Mouse (Mus musculus) liver, adult (tissue): Measurements from ENCODE around the gene Comp.

Experiments
- GATA4 ChIP-seq: IDR thresholded peaks from 2 replicates; pipeline ENCODE4 v1.6.1; 2014; ENCODE audit warnings: mild to moderate bottlenecking, low read length; ENCODE audit not compliant: insufficient replicate concordance

Comp gene

DNA sequence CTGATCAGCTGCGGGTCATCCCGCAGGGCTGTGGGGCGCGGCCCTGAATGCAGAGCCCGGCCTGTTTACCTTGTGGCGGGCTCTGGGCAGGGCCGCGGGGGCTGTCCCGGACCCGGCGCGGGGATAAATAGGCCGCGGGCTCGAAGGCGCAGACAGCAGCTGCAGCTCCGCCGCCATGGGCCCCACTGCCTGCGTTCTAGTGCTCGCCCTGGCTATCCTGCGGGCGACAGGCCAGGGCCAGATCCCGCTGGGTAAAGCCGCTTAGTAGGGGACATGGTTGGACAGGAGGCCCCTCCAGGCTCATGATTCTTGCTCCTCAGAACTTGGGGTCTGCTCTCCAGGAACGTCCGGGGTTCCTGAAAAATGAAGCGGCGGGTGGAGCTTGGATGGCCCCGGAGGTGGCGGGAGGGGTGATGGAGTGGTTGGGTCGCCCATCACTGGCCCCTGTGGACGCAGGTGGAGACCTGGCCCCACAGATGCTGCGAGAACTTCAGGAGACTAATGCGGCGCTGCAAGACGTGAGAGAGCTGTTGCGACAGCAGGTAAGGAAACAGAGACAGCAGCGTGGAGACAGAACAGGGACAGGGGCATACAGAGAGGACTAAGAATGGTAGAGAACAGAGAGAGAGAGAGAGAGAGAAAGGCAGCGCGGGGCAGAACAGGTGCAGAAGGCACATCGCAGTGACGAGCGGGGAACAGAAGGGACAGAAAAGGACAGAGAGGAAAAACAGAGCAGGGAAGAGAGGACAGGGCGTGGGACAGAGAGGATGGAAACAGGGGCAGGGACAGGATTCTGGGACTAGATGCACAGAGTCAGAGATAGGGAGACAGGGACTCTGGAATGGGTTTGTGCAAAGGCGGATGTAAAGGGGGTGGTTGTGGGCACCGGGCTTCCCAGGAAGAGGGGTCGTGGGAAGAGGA, at the start of gene Comp:
TSS of gene Comp (plus strand) at position 162 of the 921 bp plus-strand sequence.
- no peak for TF ChIP-seq GATA4

DNA sequence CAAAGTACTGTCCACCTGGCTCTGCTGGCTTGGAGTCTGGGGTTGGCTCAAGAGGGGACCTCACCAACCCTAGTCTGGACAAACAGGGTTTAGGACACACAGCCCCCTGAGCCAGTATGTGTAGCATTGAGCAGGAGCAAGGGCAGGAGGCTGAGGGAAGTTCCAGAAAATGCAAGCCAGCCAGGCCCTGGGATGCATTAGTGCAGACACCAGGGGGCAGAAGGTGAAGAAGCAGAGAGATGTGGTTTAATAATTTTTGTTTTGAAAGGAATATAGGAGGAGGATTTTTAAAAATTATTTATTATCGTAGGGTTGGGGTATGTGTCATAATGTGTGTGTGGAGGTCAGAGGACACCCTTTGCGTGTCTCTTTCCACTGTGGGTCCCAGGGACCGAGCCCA, 49.6 kb upstream of the Comp start:
- TF ChIP-seq GATA4, result no peak

DNA sequence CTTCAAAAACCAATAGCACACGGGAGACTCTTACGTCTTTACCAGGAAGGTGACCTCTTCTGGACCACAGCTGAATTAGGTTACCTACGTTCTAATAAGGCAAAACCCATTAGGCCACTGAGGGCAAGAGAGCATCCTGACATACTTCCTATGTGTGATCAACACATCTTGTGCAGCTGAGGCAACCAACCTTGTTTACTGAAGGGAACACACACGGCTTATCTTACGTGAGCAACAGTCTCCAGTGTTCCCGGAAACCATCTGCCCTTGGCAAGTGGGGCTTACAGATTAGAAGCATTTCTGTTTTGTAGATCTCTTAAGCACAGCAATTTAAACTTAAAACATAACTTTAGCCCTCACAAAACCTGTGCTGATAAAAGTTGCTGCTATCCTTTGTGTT, 45.8 kb upstream of the Comp start:
- no peak for TF ChIP-seq GATA4

DNA sequence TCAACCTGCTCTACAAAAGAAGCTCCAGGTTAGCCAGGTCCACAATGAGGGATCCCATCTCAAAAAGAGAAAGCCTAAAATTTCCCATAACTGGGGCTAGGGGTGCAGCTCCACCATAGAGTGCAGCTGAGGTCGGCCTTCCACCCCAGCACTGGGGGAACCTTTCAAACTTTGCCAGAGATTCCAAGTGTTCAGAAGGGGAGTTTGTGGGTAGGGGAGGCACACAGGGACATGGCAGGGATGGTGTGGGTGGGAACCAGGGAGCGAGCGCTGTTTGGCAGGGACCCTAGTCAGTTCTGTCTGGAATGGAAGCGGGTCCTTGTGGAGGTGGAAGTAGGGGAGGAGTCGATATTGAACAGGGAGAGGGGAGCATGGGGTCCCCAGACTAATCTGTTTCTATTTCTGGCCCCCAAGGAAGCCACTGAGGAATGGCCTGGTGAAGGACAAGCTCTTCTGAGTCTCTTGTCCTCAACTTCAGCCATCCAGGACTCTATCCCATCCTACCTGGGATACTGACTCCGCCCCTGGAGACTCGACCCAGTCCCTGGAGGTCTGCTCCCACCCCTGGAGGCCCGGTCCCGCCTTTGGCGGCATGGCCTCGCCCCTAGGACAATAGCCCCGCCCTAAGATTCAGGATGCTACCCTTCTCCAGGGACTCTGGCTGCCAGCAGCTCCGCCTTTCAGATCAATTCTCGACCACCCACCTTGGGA, 44.1 kb upstream of the Comp start, which contains the start of gene Gdf1:
TSS of gene Gdf1 (plus strand) at position 694 of the 711 bp plus-strand sequence.
- no peak for TF ChIP-seq GATA4

DNA sequence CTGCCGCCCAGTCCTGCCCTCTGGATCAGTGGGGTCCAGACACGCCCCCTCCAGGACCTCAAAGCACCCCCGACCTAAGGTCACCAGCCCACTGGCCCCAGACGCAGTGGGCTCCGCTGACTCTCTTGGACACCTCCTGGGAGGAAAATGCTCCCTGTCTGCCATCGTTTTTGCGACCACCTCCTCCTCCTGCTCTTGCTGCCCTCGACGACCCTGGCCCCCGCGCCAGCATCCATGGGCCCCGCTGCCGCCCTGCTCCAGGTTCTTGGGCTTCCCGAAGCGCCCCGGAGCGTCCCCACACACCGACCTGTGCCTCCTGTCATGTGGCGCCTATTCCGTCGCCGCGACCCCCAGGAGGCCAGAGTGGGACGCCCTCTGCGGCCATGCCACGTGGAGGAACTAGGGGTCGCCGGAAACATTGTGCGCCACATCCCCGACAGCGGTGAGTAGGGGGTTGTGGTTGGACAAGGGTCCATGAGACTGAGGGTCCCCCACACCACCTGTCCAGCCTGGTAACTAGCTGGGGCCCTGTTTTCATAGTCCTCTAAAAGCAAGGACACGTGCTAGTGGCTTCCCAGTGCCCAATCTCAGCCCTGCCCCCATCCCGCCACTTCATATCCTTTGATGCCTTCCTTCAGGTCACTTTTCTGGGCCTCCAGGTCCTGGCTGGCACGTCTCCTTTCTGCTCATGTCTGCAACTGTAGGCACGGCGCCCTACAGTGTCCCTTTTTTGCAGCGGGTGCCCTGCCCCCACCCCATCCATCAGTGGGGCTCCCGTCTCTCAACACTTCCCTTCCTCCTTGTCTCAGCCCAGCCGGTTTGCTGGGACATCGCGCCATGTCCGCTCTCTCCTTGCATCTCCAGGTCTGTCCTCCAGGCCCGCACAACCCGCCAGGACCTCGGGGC, 43.3 kb upstream of the Comp start:
- TF ChIP-seq GATA4, result no peak

DNA sequence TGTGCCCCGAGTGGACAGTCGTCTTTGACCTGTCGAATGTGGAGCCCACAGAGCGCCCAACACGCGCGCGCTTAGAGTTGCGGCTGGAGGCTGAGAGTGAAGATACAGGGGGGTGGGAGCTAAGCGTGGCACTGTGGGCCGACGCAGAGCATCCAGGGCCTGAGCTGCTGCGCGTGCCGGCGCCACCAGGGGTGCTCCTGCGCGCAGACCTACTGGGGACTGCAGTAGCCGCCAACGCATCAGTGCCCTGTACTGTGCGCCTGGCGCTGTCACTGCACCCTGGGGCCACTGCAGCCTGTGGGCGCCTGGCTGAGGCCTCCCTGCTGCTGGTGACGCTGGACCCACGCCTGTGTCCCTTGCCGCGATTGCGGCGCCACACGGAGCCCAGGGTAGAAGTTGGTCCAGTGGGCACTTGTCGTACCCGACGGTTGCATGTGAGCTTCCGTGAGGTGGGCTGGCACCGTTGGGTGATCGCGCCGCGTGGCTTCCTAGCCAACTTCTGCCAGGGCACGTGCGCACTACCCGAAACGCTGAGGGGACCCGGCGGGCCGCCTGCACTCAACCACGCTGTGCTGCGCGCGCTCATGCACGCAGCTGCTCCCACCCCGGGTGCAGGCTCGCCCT, 42.5 kb upstream of the Comp start:
- TF ChIP-seq GATA4, result no peak

DNA sequence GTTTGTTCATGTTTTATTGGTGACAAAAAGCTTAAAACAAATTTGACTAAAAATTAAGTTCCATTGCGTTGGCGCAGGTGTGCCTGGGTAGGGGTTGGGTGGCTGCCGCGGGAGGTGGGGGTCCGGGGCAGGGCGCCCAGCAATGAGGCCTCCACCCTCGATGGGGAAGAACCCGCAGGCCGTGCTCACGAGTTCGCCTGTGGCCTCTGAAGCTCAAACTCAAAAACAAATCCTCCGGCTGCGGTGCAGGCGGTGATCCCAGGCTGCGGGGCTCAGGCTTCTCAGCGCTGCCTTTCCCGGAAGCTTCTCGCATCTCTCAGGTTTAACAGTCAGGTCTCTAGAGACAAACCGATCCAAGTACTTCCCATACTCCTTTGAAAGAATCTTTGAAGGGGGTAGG, 41.8 kb upstream of the Comp start:
- no peak for TF ChIP-seq GATA4

DNA sequence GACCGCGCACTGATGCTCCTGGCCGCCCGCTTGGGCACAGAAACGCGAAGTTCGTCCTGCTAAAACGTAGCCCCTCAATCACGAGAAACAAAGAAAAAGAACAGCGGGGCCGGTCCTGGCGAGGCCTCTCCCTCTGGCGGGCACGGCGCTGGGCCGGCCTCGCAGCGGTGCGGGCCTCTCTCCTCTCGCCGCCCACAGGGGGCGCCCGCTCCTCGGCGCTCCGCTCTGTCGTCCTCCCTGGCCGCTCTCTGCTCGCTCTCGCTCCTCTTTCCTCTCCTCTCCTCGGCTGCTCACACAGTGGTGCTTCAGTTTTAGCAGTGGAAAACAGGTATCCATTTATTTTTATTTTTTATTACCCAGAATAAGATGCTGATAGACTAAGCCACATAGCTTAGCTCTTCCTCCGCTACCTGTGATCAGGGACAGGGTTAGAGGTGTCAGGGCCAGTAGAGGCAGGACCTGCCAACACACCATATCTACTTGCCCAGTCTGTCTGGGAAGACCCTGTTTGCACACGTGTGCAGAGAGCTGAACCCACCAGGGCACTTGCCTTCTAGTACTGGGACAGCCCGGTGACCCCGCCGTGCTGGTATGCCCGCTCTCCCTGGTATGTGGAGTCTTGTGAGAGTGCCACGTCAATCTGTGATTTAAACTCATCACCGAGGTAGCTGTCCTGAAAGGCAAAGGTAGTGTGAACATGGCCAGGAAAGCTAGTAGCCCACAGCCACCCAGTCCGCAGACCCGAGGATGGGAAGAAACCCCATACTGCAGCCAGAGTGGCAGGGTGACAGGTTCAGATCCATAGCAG, 41.1 kb upstream of the Comp start:
- TF ChIP-seq GATA4, result no peak

DNA sequence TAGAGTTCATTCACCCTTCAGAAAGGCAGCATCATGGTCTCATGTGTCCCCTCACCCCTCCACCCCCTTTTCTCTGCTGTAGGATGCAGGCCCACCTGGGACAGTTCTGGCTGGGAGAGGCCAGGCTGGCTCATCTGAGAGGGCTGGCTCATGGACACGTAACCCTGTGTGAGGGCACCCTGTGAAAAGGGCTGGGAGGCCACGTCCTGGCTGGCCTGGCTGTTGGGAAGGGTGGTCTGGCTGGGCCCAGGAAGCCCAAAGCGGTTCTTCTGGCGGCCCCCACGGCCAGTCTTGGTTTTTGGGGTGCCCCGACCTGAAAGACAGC, 40.5 kb upstream of the Comp start:
- TF ChIP-seq GATA4, result no peak

DNA sequence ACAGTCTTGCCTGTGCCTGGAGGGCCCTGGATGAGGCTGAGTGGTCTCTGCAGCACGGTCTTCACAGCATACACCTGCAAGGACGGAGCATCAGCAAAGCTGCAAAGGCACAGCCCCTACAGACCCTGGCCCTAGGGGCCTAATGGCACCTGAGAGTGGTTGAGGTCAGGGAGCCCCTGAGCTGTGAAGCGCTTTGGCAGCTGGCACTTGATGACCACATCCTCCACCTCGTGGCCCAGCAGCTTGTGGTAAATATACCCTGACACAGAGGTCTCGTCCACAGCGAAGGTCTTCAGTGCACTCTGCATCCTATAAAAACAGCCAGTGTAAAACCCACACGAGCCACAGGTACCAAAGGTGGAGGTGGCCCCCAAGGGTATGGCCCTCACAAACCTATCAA, 34.4 kb upstream of the Comp start:
- no peak for TF ChIP-seq GATA4

DNA sequence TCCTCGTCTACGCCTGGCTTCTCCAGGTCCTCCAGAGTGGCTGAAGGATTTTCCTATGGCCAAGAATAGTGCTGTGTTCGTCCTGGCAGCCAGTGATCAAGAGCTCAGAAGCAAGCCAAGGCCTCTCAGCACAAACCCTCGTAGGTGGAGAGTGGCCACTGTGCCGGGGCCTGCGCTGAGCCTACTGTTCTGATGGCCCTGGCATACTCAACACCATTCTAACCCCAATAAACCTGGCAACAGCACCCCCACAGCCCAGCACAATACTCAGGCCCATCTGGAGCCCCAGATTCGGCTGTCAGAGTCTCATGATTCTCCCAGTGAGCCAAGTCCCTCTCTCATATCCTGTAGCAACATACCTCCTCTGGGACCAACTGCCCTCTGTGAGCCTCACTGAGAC, 32.7 kb upstream of the Comp start:
- TF ChIP-seq GATA4, result no peak

DNA sequence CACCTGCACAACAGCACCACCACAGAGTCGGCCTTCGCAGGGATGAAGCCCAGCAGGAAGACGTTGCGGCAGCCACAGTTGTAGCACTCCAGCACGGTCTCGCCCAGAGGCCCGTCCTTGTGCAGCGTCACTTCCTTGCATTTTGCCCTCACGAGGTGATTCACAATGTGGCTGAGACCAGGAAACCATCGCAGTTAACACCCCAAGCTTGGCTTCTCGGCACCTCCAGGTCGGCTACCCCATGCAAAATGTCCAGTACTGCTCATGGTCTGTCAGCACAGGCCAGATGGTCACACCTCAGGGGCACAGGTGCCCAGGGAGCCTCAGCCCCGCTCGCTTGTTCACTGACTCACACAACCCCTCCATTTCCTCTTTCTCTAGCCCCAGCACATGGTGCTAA, 31.4 kb upstream of the Comp start:
- no peak for TF ChIP-seq GATA4

DNA sequence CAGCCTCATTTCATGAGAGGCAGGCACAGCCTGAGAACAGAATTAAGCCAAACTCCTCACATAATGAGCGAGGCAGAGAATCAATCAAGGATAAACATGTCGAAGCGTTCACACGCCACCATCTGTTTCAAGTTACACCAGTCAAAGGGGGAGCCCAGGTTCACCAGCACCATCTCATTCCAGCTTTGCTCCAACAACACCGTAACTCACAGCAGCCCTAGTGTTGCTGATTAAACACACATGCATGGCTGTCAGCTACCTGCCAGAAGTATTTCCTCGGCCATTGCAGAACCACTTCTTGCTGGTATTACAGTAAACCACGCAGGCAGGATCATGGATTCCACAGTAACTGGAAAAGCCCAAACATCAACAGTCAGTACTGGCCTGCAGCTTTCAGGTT, 30.3 kb upstream of the Comp start:
- TF ChIP-seq GATA4, result no peak

DNA sequence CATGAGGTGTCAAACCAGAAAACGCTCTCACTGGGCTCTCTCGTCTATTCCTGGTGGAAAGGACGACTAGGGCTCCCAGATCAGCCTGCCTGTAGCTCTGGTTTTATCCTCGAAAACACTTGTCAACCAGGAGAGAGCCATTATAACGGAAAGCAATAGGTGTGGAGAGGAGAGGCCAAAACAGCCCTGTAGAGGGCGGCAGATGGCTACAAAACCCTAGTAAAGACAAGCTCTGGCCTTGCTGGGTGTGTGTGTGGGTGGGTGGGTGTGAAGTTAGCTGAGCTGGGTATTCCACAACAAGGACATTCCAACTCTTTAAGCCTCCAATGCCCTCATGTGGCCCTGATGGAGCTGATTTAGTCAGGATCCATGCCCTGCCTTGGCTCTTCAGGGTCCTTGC, 29.7 kb upstream of the Comp start:
- TF ChIP-seq GATA4, result no peak
